Mouse (Mus musculus) midbrain, postnatal 0 days (tissue): ENCODE measurements around the gene Zfp3. TPM values are rescaled to one million over a fixed set of nuclear protein-coding genes. Genes with fewer than 3 reads are reported as not detected.

Experiments
- ATAC-seq: fragments of 200-750 bp; cut with Nextera tagmentation; 2 replicates; pipeline ENCODE4 v1.8.0; 2017; ENCODE audit warnings: moderate number of reproducible peaks, mild to moderate bottlenecking, moderate TSS enrichment, moderate library complexity; ENCODE audit not compliant: low FRiP score
- DNase-seq: peaks from one replicate; pipeline ENCODE4 v3.0.0-alpha.2; 2015; ENCODE audit warnings: low spot score
- H3K27ac ChIP-seq: fragments of 300-500 bp; sonication (generic); 2 replicates; pipeline ENCODE4 v1.5.1; 2014; ENCODE audit warnings: low read depth, mild to moderate bottlenecking, low read length, mixed read lengths
- H3K27me3 ChIP-seq: fragments of 300-500 bp; sonication (generic); 2 replicates; pipeline ENCODE4 v1.6.1; 2014; ENCODE audit warnings: low read length, control low read depth, mixed read lengths; ENCODE audit not compliant: insufficient read depth
- H3K36me3 ChIP-seq: fragments of 300-500 bp; sonication (generic); 2 replicates; pipeline ENCODE4 v1.6.1; 2014; ENCODE audit warnings: low read length, control low read depth, mixed read lengths; ENCODE audit not compliant: insufficient read depth
- H3K4me1 ChIP-seq: fragments of 300-500 bp; sonication (generic); 2 replicates; pipeline ENCODE4 v1.6.1; 2014; ENCODE audit warnings: mild to moderate bottlenecking, control low read depth, antibody characterized with exemption, low read length, mixed read lengths; ENCODE audit not compliant: insufficient read depth
- H3K4me2 ChIP-seq: fragments of 300-500 bp; sonication (generic); 2 replicates; pipeline ENCODE4 v1.6.1; 2014; ENCODE audit warnings: low read depth, mild to moderate bottlenecking, low read length, mixed read lengths; ENCODE audit not compliant: poor library complexity, severe bottlenecking
- H3K4me3 ChIP-seq: fragments of 300-500 bp; sonication (generic); 2 replicates; pipeline ENCODE4 v1.5.1; 2014; ENCODE audit warnings: low read depth, mild to moderate bottlenecking, low read length, moderate library complexity
- H3K9ac ChIP-seq: fragments of 300-500 bp; sonication (generic); replicated peaks from 2 replicates; pipeline ENCODE4 v1.6.1; 2014; ENCODE audit warnings: mild to moderate bottlenecking, low read length, moderate library complexity, mixed read lengths; ENCODE audit not compliant: poor library complexity, severe bottlenecking
- H3K9me3 ChIP-seq: fragments of 300-500 bp; sonication (generic); 2 replicates; pipeline ENCODE4 v1.6.1; 2016; ENCODE audit warnings: low read length, control low read depth
- CTCF ChIP-seq: IDR thresholded peaks from 2 replicates; pipeline ENCODE4 v1.5.1; 2016; ENCODE audit warnings: antibody characterized with exemption, mild to moderate bottlenecking
- WGBS: fragments of 180-500 bp; shearing (Covaris S2); extraction: QIAGEN DNeasy Blood & Tissue Kit; methylation state at CpG from one replicate; pipeline ENCODE4 v1.1.7; 2014; 5-methylcytosine and 5-hydroxymethylcytosine counted together
- polyA plus RNA-seq: library from polyadenylated mRNA; unstranded; fragments of >200 nt; fragmentation: Nextera tagmentation; extraction: Ambion mirVana; gene quantifications from 2 replicates; pipeline ENCODE4 v1.2.1, GENCODE M21; 2015
- total RNA-seq: library from RNA; depleted of rRNA; stranded (reverse); fragments of >200 nt; gene quantifications from 2 replicates; pipeline ENCODE4 v1.2.3, GENCODE M21; 2014

The Zfp3 gene
- total and polyA plus RNA-seq, 2 experiments from 2014 or later, result 8.7 to 9.7 TPM

GRCm38 (mm10) chr11:70811471-70812240 lies 47.6 kb downstream of the Zfp3 start:
- DNase-seq (peak; percentile 23), ATAC-seq (no peak)
- no peak overlapping the region for H3K9ac ChIP-seq
- no peaks in the 10 kb centered on the region for H3K4me1 ChIP-seq
- 70% methylated on average over 13 of the region's 13 CpGs for whole genome bisulfite sequencing
- H3K4me3 ChIP-seq, result no peak overlapping the region
- H3K9me3 ChIP-seq, result no peaks in the 10 kb centered on the region
- H3K27me3 ChIP-seq, result no peaks in the 10 kb centered on the region
- no peaks in the 10 kb centered on the region for H3K36me3 ChIP-seq
- no peak for TF ChIP-seq CTCF
- no peak overlapping the region for H3K4me2 ChIP-seq
- no peak overlapping the region for H3K27ac ChIP-seq

- Histone ChIP-seq H3K9me3 (no peaks in the 10 kb centered on the region), H3K4me3 (no peak within 1 kb of the TSS), H3K4me1 (no peaks in the 10 kb centered on the region), H3K4me2 (no peak within 1 kb of the TSS), H3K9ac (no peak within 1 kb of the TSS), H3K27me3 (no peaks in the 10 kb centered on the region), H3K27ac (no peak within 1 kb of the TSS), H3K36me3 (no peaks in the 10 kb centered on the region)
- no peak for DNase-seq
- WGBS, result 78% methylated on average over 7 of the region's 7 CpGs
- TF ChIP-seq CTCF, result no peak
- ATAC-seq, result no peak
These were observed 48.4 kb downstream of the Zfp3 start, which contains the start of gene Scimp for GRCm38 (mm10) chr11:70812365-70812764. Scimp (minus strand) TSS chr11:70812586.

- no peak for ATAC-seq
- Histone ChIP-seq H3K9me3 (no peaks in the 10 kb centered on the region), H3K27me3 (no peaks in the 10 kb centered on the region), H3K9ac (no peak overlapping the region), H3K27ac (no peak overlapping the region), H3K4me1 (no peaks in the 10 kb centered on the region), H3K4me2 (no peak overlapping the region), H3K4me3 (no peak overlapping the region), H3K36me3 (no peaks in the 10 kb centered on the region)
- no peak for TF ChIP-seq CTCF
- WGBS, result 81% methylated on average over 8 of the region's 8 CpGs
- no peak for DNase-seq
These were observed 51.1 kb downstream of the Zfp3 start for GRCm38 (mm10) chr11:70815071-70815470.

GRCm38 (mm10) chr11:70815498-70816078 lies 51.6 kb downstream of the Zfp3 start:
- Histone ChIP-seq H3K4me1 (no peaks in the 10 kb centered on the region), H3K4me3 (no peak overlapping the region), H3K4me2 (no peak overlapping the region), H3K9ac (no peak overlapping the region), H3K36me3 (no peaks in the 10 kb centered on the region), H3K27me3 (no peaks in the 10 kb centered on the region), H3K9me3 (no peaks in the 10 kb centered on the region), H3K27ac (no peak overlapping the region)
- ATAC-seq, result no peak
- peak; percentile 87 for TF ChIP-seq CTCF
- peak; percentile 77 for DNase-seq
- 24% methylated on average over 6 of the region's 6 CpGs for WGBS

- no peak for DNase-seq
- no peak for ATAC-seq
- TF ChIP-seq CTCF, result no peak
- 82% methylated on average over 4 of the region's 4 CpGs for WGBS
- no peak overlapping the region for H3K4me3 ChIP-seq
- H3K4me2 ChIP-seq, result no peak overlapping the region
- H3K36me3 ChIP-seq, result no peaks in the 10 kb centered on the region
- no peak overlapping the region for H3K27ac ChIP-seq
- no peaks in the 10 kb centered on the region for H3K27me3 ChIP-seq
- H3K4me1 ChIP-seq, result no peaks in the 10 kb centered on the region
- H3K9ac ChIP-seq, result no peak overlapping the region
- H3K9me3 ChIP-seq, result no peaks in the 10 kb centered on the region
These were observed 52.8 kb downstream of the Zfp3 start for GRCm38 (mm10) chr11:70816770-70817169.

- Histone ChIP-seq H3K9me3 (no peaks in the 10 kb centered on the region), H3K4me1 (no peaks in the 10 kb centered on the region), H3K27me3 (no peaks in the 10 kb centered on the region), H3K9ac (no peak overlapping the region), H3K4me3 (no peak overlapping the region), H3K27ac (no peak overlapping the region), H3K36me3 (no peaks in the 10 kb centered on the region), H3K4me2 (no peak overlapping the region)
- TF ChIP-seq CTCF, result no peak
- 87% methylated on average over 8 of the region's 8 CpGs for WGBS
- ATAC-seq (no peak), DNase-seq (no peak)
These were observed 56.1 kb downstream of the Zfp3 start for GRCm38 (mm10) chr11:70820120-70820519.
